Mouse (Mus musculus) forebrain, embryonic 14.5 days (tissue): Measurements from ENCODE around the gene Cs. TPM values are rescaled to one million over a fixed set of nuclear protein-coding genes. Genes with fewer than 3 reads are reported as not detected.
"Not testable (repeated sequence)": the region's sequence is repeated elsewhere in the genome, so short reads cannot be mapped to it uniquely, and the experiment has no call there.

Source experiments
- ATAC-seq: fragments of 200-750 bp; cut with Nextera tagmentation; 2 replicates; pipeline ENCODE4 v1.8.0; 2017; ENCODE audit warnings: mild to moderate bottlenecking, moderate library complexity
- DNase-seq: peaks from one replicate; pipeline ENCODE4 v3.0.0-alpha.2; 2015; ENCODE audit warnings: low spot score
- H3K27ac ChIP-seq: fragments of 300-500 bp; sonication (generic); 2 replicates; pipeline ENCODE4 v1.5.1; 2014; ENCODE audit warnings: low read depth, mild to moderate bottlenecking, control low read depth, low read length, moderate library complexity
- H3K27me3 ChIP-seq: fragments of 300-500 bp; sonication (generic); replicated peaks from 2 replicates; pipeline ENCODE4 v1.6.1; 2014; ENCODE audit warnings: low read length, control low read depth, mixed read lengths; ENCODE audit not compliant: control insufficient read depth, insufficient read depth
- H3K36me3 ChIP-seq: fragments of 300-500 bp; sonication (generic); 2 replicates; pipeline ENCODE4 v1.6.1; 2014; ENCODE audit warnings: low read length, control low read depth; ENCODE audit not compliant: control insufficient read depth, insufficient read depth
- H3K4me1 ChIP-seq: fragments of 300-500 bp; sonication (generic); 2 replicates; pipeline ENCODE4 v1.6.1; 2014; ENCODE audit warnings: antibody characterized with exemption, low read length, control low read depth; ENCODE audit not compliant: control insufficient read depth, insufficient read depth
- H3K4me2 ChIP-seq: fragments of 300-500 bp; sonication (generic); 2 replicates; pipeline ENCODE4 v1.6.1; 2014; ENCODE audit warnings: mild to moderate bottlenecking, control low read depth, low read length
- H3K4me3 ChIP-seq: fragments of 300-500 bp; sonication (generic); 2 replicates; pipeline ENCODE4 v1.5.1; 2014; ENCODE audit warnings: low read depth, low read length, control low read depth
- H3K9ac ChIP-seq: fragments of 300-500 bp; sonication (generic); 2 replicates; pipeline ENCODE4 v1.6.1; 2014; ENCODE audit warnings: mild to moderate bottlenecking, low read length, control low read depth, moderate library complexity
- H3K9me3 ChIP-seq: fragments of 300-500 bp; sonication (generic); replicated peaks from 2 replicates; pipeline ENCODE4 v1.6.1; 2016; ENCODE audit warnings: low read length, control low read depth, mixed read lengths; ENCODE audit not compliant: control insufficient read depth
- WGBS: fragments of 180-500 bp; shearing (Covaris S2); extraction: QIAGEN DNeasy Blood & Tissue Kit; methylation state at CpG from one replicate; pipeline ENCODE4 v1.1.7; 2014; 5-methylcytosine and 5-hydroxymethylcytosine counted together
- polyA plus RNA-seq: library from polyadenylated mRNA; unstranded; fragments of >200 nt; fragmentation: Nextera tagmentation; extraction: Ambion mirVana; gene quantifications from 2 replicates; pipeline ENCODE4 v1.2.1, GENCODE M21; 2014

The Cs gene
- polyA plus RNA-seq, 1 experiment from 2014 or later: 234 TPM

DNA sequence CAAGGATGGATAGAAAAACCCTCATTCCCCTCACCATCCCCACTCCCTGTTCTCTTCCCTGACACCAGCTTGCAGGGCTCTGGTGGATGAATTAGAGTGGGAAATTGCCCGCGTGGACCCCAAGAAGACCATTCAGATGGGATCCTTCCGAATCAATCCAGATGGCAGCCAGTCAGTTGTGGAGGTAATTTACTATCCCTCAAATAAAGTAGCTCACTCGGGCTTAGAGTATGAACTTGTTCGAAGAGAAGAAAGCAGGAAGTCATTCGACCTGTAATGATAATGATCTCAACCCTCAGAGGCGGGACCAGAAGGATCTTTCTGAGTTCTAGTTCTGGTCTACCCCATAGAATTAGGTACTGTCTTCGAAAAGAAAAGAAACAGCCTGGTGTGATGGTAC, 14.0 kb upstream of the Cs start:
- 90% methylated on average over 8 of the region's 8 CpGs for WGBS
- DNase-seq (no peak), ATAC-seq (no peak)
- Histone ChIP-seq H3K27ac (peak overlapping the region; percentile 97; the same call in 1 of the 2 replicates), H3K36me3 (peaks cover 60% of the 10 kb centered on the region), H3K9me3 (no peaks in the 10 kb centered on the region), H3K27me3 (no peaks in the 10 kb centered on the region), H3K4me1 (peaks cover 16% of the 10 kb centered on the region), H3K9ac (peak overlapping the region; percentile 98), H3K4me2 (peak overlapping the region; percentile 85), H3K4me3 (peak overlapping the region; percentile 93)

DNA sequence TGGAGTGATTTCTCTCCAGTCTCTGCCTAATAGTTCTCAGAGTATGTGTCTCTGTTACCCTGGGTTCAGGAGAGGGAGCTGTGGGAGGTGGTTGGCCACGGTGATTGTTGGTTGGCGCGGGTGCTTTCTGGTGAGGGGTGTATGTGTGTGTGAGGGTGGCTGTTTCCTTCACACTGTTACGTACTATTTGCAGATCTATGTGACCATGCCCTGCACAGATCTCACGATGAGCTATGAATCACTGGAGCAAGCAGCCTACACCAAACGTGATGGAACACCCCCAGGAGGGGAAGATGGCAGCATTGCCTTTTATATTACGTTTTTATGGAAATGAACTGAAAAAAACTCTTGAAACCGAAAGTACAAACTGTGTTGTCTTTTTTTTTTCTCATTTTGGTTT, 10.7 kb upstream of the Cs start:
- no peak overlapping the region for H3K27ac ChIP-seq
- H3K4me1 ChIP-seq: peaks cover 12% of the 10 kb centered on the region
- H3K4me3 ChIP-seq: no peak overlapping the region
- no peaks in the 10 kb centered on the region for H3K9me3 ChIP-seq
- peaks cover 42% of the 10 kb centered on the region for H3K36me3 ChIP-seq
- H3K9ac ChIP-seq: no peak overlapping the region
- no peak overlapping the region for H3K4me2 ChIP-seq
- ATAC-seq (no peak), DNase-seq (no peak)
- H3K27me3 ChIP-seq: no peaks in the 10 kb centered on the region
- 96% methylated on average over 8 of the region's 8 CpGs for WGBS

DNA sequence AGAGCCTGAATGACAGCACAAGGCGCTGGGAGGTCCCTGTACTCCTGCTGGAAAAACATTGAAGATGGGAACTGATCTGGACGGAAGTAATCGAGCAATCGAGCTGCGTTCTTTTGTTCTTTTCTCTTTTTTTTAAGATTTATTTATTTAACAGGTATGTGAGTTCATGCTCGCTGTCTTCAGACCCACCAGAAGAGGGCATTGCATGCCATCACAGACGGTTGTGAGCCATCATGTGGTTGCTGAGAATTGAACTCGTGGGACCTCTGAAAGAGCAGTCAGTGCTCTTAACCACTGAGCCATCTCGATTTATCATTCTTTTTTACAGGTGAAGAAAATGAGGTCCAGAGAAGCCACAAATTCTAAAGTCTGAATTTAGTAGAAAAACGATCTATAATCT, 9.9 kb upstream of the Cs start:
- H3K36me3 ChIP-seq: peaks cover 42% of the 10 kb centered on the region
- no peak overlapping the region for H3K27ac ChIP-seq
- ATAC-seq: no peak
- no peaks in the 10 kb centered on the region for H3K27me3 ChIP-seq
- DNase-seq: no peak
- no peak overlapping the region for H3K4me3 ChIP-seq
- peaks cover 12% of the 10 kb centered on the region for H3K4me1 ChIP-seq
- no peak overlapping the region for H3K9ac ChIP-seq
- H3K9me3 ChIP-seq: no peaks in the 10 kb centered on the region
- WGBS: 87% methylated on average over 10 of the region's 10 CpGs
- no peak overlapping the region for H3K4me2 ChIP-seq

- H3K4me1 ChIP-seq: not testable (repeated sequence)
Measured at GRCm38 (mm10) chr10:128332358-128333249, 4.9 kb upstream of the Cs start.

DNA sequence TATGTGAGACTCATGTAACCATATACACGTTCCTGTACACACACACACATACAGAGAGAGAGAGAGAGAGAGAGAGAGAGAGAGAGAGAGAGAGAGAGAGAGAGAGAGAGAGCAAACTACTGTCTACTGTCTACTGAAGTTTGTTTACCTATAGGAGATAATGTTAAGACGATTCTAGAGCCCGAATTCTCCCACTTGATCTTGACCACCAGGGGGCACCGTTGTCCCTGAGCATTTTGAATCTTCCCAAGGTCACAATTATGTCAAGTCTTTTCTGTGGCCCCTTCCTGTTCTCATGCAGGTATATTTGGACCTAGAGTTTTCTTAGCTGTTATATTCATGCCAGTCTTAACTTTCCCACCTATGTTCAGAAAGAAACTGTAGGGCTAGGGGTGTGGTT, 2.0 kb upstream of the Cs start:
- ATAC-seq: no peak
- Histone ChIP-seq H3K36me3 (peaks cover 5% of the 10 kb centered on the region), H3K4me2 (no peak overlapping the region), H3K4me1 (peaks cover 10% of the 10 kb centered on the region), H3K9ac (no peak overlapping the region), H3K4me3 (no peak overlapping the region), H3K9me3 (no peaks in the 10 kb centered on the region), H3K27me3 (no peaks in the 10 kb centered on the region), H3K27ac (no peak overlapping the region)
- WGBS: 0% methylated on average over 4 of the region's 4 CpGs
- peak; percentile 78 for DNase-seq

More at GRCm38 (mm10) chr10:128332358-128333249, 4.9 kb upstream of the Cs start:
- ATAC-seq, H3K9ac ChIP-seq, DNase-seq, H3K27me3 ChIP-seq, H3K4me3 ChIP-seq, H3K9me3 ChIP-seq, H3K4me2 ChIP-seq, H3K27ac ChIP-seq: not testable (repeated sequence)
- peaks cover 17% of the 10 kb centered on the region for H3K36me3 ChIP-seq
- WGBS: 82% methylated on average over 5 of the region's 6 CpGs

- Histone ChIP-seq H3K4me3 (no peak overlapping the region), H3K27ac (no peak overlapping the region)
Measured at GRCm38 (mm10) chr10:128336195-128336594, 1.3 kb upstream of the Cs start.

GRCm38 (mm10) chr10:128336597-128336996, 937 bp upstream of the Cs start:
- ATAC-seq (no peak), DNase-seq (no peak)
- Histone ChIP-seq H3K4me1 (peaks cover 10% of the 10 kb centered on the region), H3K36me3 (peaks cover 5% of the 10 kb centered on the region), H3K9ac (no peak overlapping the region), H3K9me3 (no peaks in the 10 kb centered on the region), H3K4me3 (peak overlapping the region; percentile 61; the same call in 1 of the 2 replicates), H3K27ac (no peak overlapping the region), H3K4me2 (peak overlapping the region; percentile 84; the same call in 1 of the 2 replicates), H3K27me3 (no peaks in the 10 kb centered on the region)
- 92% methylated on average over 3 of the region's 3 CpGs for WGBS

More at GRCm38 (mm10) chr10:128336195-128336594, 1.3 kb upstream of the Cs start:
- DNase-seq (no peak), ATAC-seq (no peak)
- Histone ChIP-seq H3K9me3 (no peaks in the 10 kb centered on the region), H3K4me2 (no peak overlapping the region), H3K4me1 (peaks cover 10% of the 10 kb centered on the region), H3K9ac (no peak overlapping the region), H3K36me3 (peaks cover 5% of the 10 kb centered on the region), H3K27me3 (no peaks in the 10 kb centered on the region)
- 95% methylated on average over 3 of the region's 3 CpGs for WGBS

DNA sequence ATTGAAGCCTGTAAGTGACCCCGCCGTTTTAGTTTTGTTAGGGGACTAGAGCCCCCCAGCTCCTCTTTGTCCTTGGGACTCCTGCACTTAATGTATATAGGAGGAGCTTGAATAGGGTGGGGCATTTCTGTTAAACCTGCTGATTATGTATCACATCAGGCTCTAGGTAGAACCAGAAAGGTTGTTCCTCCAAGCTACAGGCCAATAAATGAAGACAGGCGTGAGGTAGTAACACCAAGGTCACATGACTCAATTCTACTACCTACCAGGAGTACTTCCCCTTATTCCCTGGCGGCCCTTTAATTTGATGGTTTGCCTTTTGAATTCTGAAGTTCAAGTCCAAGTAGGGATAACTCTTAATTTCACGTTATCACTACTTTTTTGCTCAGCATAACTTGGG, 881 bp downstream of the Cs start:
- H3K27me3 ChIP-seq: no peaks in the 10 kb centered on the region
- 27% methylated on average over 5 of the region's 5 CpGs for WGBS
- DNase-seq (no peak), ATAC-seq (no peak)
- no peak overlapping the region; the same call in 1 of the 2 replicates for H3K27ac ChIP-seq
- peaks cover 5% of the 10 kb centered on the region for H3K36me3 ChIP-seq
- peak overlapping the region; percentile 91 for H3K9ac ChIP-seq
- peaks cover 10% of the 10 kb centered on the region for H3K4me1 ChIP-seq
- H3K9me3 ChIP-seq: no peaks in the 10 kb centered on the region
- H3K4me3 ChIP-seq: peak overlapping the region; percentile 61
- H3K4me2 ChIP-seq: peak overlapping the region; percentile 84

- Histone ChIP-seq H3K36me3 (peaks cover 5% of the 10 kb centered on the region), H3K9me3 (no peaks in the 10 kb centered on the region), H3K4me1 (peaks cover 10% of the 10 kb centered on the region), H3K9ac (no peak overlapping the region), H3K27me3 (no peaks in the 10 kb centered on the region), H3K27ac (no peak overlapping the region), H3K4me2 (peak overlapping the region; percentile 84), H3K4me3 (no peak overlapping the region)
- ATAC-seq: no peak
- 84% methylated on average over 2 of the region's 2 CpGs for WGBS
- DNase-seq: no peak
Measured at GRCm38 (mm10) chr10:128338948-128339347, 1.4 kb downstream of the Cs start.
